In the genomic region with DNA sequence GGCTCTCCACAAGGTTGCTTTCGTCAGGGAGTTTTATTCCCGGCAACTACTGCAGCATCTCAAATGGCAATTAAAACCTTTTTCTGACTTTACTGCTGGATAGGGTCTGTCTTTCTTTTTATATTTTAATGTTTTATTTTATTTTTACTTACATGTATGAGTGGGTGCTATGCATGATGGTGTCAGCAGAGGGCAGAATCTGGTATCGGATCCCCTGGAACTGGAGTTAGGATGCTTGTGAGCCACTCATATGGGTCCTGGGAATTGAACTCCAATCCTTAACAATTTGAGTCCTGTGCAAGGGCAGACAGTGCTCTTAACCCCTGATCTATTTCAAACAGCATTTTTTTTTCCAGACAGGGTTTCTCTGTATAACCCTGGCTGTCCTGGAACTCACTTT, we compare ENCODE assay signal across 15 mouse cellular contexts. TPM values are rescaled to one million over a fixed set of nuclear protein-coding genes. Genes with fewer than 3 reads are reported as not detected.
DNase-seq lines count a peak whose midpoint lies in the region; ATAC-seq and TF ChIP-seq lines count a peak whose summit lies in the region.
"Had no signal": no experiment of that assay in that cellular context is flagged by ENCODE, and none has a peak within 500 bp of the region (broad histone marks: within the 10 kb centered on the region; RNA-seq: fewer than 3 reads in every experiment).

No protein-coding gene starts in this region.

- no peaks in the 10 kb centered on the region for H3K36me3 ChIP-seq in hindbrain, embryonic 11.5 days (ENCODE audit: control insufficient read depth, insufficient read depth, low read length)
- no peaks in the 10 kb centered on the region for H3K36me3 ChIP-seq in hindbrain, postnatal 0 days (ENCODE audit: insufficient read depth, low read length)
- H3K36me3 ChIP-seq in midbrain, embryonic 14.5 days (ENCODE audit: control insufficient read depth, insufficient read depth, low read length) = no peaks in the 10 kb centered on the region
- no peaks in the 10 kb centered on the region for H3K36me3 ChIP-seq in midbrain, embryonic 15.5 days (replicated peaks)
- no peaks in the 10 kb centered on the region for H3K36me3 ChIP-seq in forebrain, postnatal 0 days (ENCODE audit: insufficient read depth)
- H3K36me3 ChIP-seq: embryonic facial prominence, embryonic 13.5 days; liver, embryonic 12.5 days; stomach, embryonic 15.5 days had no signal

- POLR2A ChIA-PET in Patski (lab: Charles Lee) = no interaction called here

- WGBS in hindbrain, embryonic 11.5 days = 90% methylated on average over 3 of the region's 3 CpGs
- 80% methylated on average over 3 of the region's 3 CpGs for WGBS in hindbrain, postnatal 0 days
- 84% methylated on average over 3 of the region's 3 CpGs for WGBS in midbrain, embryonic 14.5 days
- 82% methylated on average over 3 of the region's 3 CpGs for WGBS in midbrain, embryonic 15.5 days
- WGBS in forebrain, postnatal 0 days = 85% methylated on average over 3 of the region's 3 CpGs

- no peak for ATAC-seq in hindbrain, embryonic 11.5 days (ENCODE audit: low FRiP score)
- no peak for ATAC-seq in hindbrain, postnatal 0 days
- ATAC-seq in midbrain, embryonic 14.5 days (ENCODE audit: low FRiP score, low TSS enrichment) = no peak
- ATAC-seq in midbrain, embryonic 15.5 days (replicated peaks) = no peak
- ATAC-seq in Patski = no peak
- ATAC-seq in forebrain, postnatal 0 days = no peak
- ATAC-seq: liver, embryonic 12.5 days had no signal

- H3K4me2 ChIP-seq in hindbrain, embryonic 11.5 days (replicated peaks; ENCODE audit: low read depth, low read length) = no peak overlapping the region
- no peak overlapping the region for H3K4me2 ChIP-seq in hindbrain, postnatal 0 days (ENCODE audit: low read depth, low read length)
- no peak overlapping the region for H3K4me2 ChIP-seq in midbrain, embryonic 14.5 days (ENCODE audit: low read length)
- no peak overlapping the region for H3K4me2 ChIP-seq in midbrain, embryonic 15.5 days
- H3K4me2 ChIP-seq in forebrain, postnatal 0 days (ENCODE audit: low read depth) = no peak overlapping the region
- H3K4me2 ChIP-seq: embryonic facial prominence, embryonic 13.5 days; liver, embryonic 12.5 days; stomach, embryonic 15.5 days had no signal

- CTCF ChIA-PET in Patski (lab: Charles Lee) = no interaction called here

- H3K9me3 ChIP-seq in hindbrain, embryonic 11.5 days (ENCODE audit: control insufficient read depth, low read length) = no peaks in the 10 kb centered on the region
- H3K9me3 ChIP-seq in hindbrain, postnatal 0 days (ENCODE audit: low read length) = peaks cover 5% of the 10 kb centered on the region; the same call in 1 of the 2 replicates
- H3K9me3 ChIP-seq in midbrain, embryonic 14.5 days (ENCODE audit: control insufficient read depth, low read length) = 0 out of 2 replicates have a peak, but pooled peaks cover 3% of the 10 kb centered on the region
- no peaks in the 10 kb centered on the region for H3K9me3 ChIP-seq in midbrain, embryonic 15.5 days
- H3K9me3 ChIP-seq in forebrain, postnatal 0 days (ENCODE audit: low read length) = 0 out of 2 replicates have a peak, but pooled peaks cover 1% of the 10 kb centered on the region
- H3K9me3 ChIP-seq: embryonic facial prominence, embryonic 13.5 days; liver, embryonic 12.5 days; stomach, embryonic 15.5 days had no signal

- DNase-seq in hindbrain, embryonic 11.5 days (ENCODE audit: low spot score) = peak; percentile 4
- no peak for DNase-seq in hindbrain, postnatal 0 days (ENCODE audit: low spot score)
- peak; percentile 13 for DNase-seq in midbrain, embryonic 14.5 days
- DNase-seq in Patski (ENCODE audit: low read depth, low spot score) = no peak
- no peak for DNase-seq in gastrocnemius, adult 18-20 months (ENCODE audit: low spot score)
- no peak for DNase-seq in forebrain, postnatal 0 days
- DNase-seq: cerebellum, adult 8-10 months; layer of hippocampus, postnatal 36 days; lung, postnatal 14 days; right cerebral cortex, adult 18-20 months; spleen, adult 18-20 months had no signal

- no peak overlapping the region for H3K27ac ChIP-seq in hindbrain, embryonic 11.5 days (ENCODE audit: low read depth, low read length)
- no peak overlapping the region for H3K27ac ChIP-seq in hindbrain, postnatal 0 days
- no peak overlapping the region for H3K27ac ChIP-seq in midbrain, embryonic 14.5 days (replicated peaks; ENCODE audit: low read depth, low read length)
- H3K27ac ChIP-seq in midbrain, embryonic 15.5 days = no peak overlapping the region
- H3K27ac ChIP-seq in forebrain, postnatal 0 days (ENCODE audit: low read depth, low read length) = no peak overlapping the region
- H3K27ac ChIP-seq: embryonic facial prominence, embryonic 13.5 days; liver, embryonic 12.5 days; stomach, embryonic 15.5 days had no signal

- TF ChIP-seq CTCF in hindbrain, postnatal 0 days (IDR thresholded peaks at IDR 0.05; ENCODE audit: low read depth) = no peak; the same call in 1 of the 2 replicates
- TF ChIP-seq CTCF in Patski (IDR thresholded peaks at IDR 0.05) = peak; percentile 61
- TF ChIP-seq CTCF in forebrain, postnatal 0 days (IDR thresholded peaks at IDR 0.05; ENCODE audit: low read depth) = no peak

- no peaks in the 10 kb centered on the region for H3K27me3 ChIP-seq in hindbrain, embryonic 11.5 days (ENCODE audit: control insufficient read depth, insufficient read depth, low read length)
- H3K27me3 ChIP-seq in hindbrain, postnatal 0 days (ENCODE audit: insufficient read depth, low read length) = no peaks in the 10 kb centered on the region
- H3K27me3 ChIP-seq in midbrain, embryonic 14.5 days (ENCODE audit: control insufficient read depth, insufficient read depth, low read length) = no peaks in the 10 kb centered on the region
- H3K27me3 ChIP-seq in midbrain, embryonic 15.5 days (replicated peaks) = no peaks in the 10 kb centered on the region
- peaks cover 43% of the 10 kb centered on the region for H3K27me3 ChIP-seq in Patski
- H3K27me3 ChIP-seq in forebrain, postnatal 0 days (ENCODE audit: insufficient read depth, low read length) = no peaks in the 10 kb centered on the region
- H3K27me3 ChIP-seq: stomach, embryonic 15.5 days had no signal

- H3K9ac ChIP-seq in hindbrain, embryonic 11.5 days (ENCODE audit: low read depth, low read length) = no peak overlapping the region
- H3K9ac ChIP-seq in hindbrain, postnatal 0 days (replicated peaks; ENCODE audit: low read length) = no peak overlapping the region
- H3K9ac ChIP-seq in midbrain, embryonic 14.5 days (replicated peaks; ENCODE audit: low read length) = no peak overlapping the region
- H3K9ac ChIP-seq in midbrain, embryonic 15.5 days = no peak overlapping the region
- no peak overlapping the region for H3K9ac ChIP-seq in forebrain, postnatal 0 days
- H3K9ac ChIP-seq: embryonic facial prominence, embryonic 13.5 days; liver, embryonic 12.5 days; stomach, embryonic 15.5 days had no signal

- in situ Hi-C loops in Patski (cut with MboI; ENCODE audit: low pct_unique_long_range_greater_than_20kb) = no loop called here

- no peak overlapping the region for H3K4me3 ChIP-seq in hindbrain, embryonic 11.5 days (ENCODE audit: low read depth, low read length)
- H3K4me3 ChIP-seq in hindbrain, postnatal 0 days (ENCODE audit: low read length) = no peak overlapping the region
- H3K4me3 ChIP-seq in midbrain, embryonic 14.5 days (replicated peaks; ENCODE audit: low read depth, low read length) = no peak overlapping the region
- H3K4me3 ChIP-seq in midbrain, embryonic 15.5 days = no peak overlapping the region
- H3K4me3 ChIP-seq in forebrain, postnatal 0 days (ENCODE audit: low read depth, low read length) = no peak overlapping the region
- H3K4me3 ChIP-seq: embryonic facial prominence, embryonic 13.5 days; liver, embryonic 12.5 days; stomach, embryonic 15.5 days had no signal

- H3K4me1 ChIP-seq in hindbrain, embryonic 11.5 days (replicated peaks; ENCODE audit: control insufficient read depth, insufficient read depth, low read length) = no peaks in the 10 kb centered on the region
- no peaks in the 10 kb centered on the region for H3K4me1 ChIP-seq in hindbrain, postnatal 0 days (ENCODE audit: insufficient read depth, low read length)
- H3K4me1 ChIP-seq in midbrain, embryonic 14.5 days (ENCODE audit: control insufficient read depth, insufficient read depth, low read length) = no peaks in the 10 kb centered on the region
- no peaks in the 10 kb centered on the region for H3K4me1 ChIP-seq in midbrain, embryonic 15.5 days
- H3K4me1 ChIP-seq in forebrain, postnatal 0 days (ENCODE audit: insufficient read depth) = no peaks in the 10 kb centered on the region
- H3K4me1 ChIP-seq: embryonic facial prominence, embryonic 13.5 days; liver, embryonic 12.5 days; stomach, embryonic 15.5 days had no signal

RNA-seq across cellular contexts. Expression of a gene that starts 21.4 kb away (rescaled TPM):
- polyA plus RNA-seq in hindbrain, embryonic 11.5 days (2014; fragmentation: Nextera tagmentation; extraction: Ambion mirVana) = 18.4 and 22.4 TPM in 2 replicates
- total RNA-seq in hindbrain, postnatal 0 days (2014; rRNA removed) = 7.4 and 24.3 TPM in 2 replicates
- polyA plus RNA-seq in hindbrain, postnatal 0 days (2015; fragmentation: Nextera tagmentation; extraction: Ambion mirVana) = 14.0 and 16.5 TPM in 2 replicates
- polyA plus RNA-seq in midbrain, embryonic 14.5 days (2014; fragmentation: Nextera tagmentation; extraction: Ambion mirVana) = 8.8 and 14.8 TPM in 2 replicates
- 20.6 and 22.6 TPM in 2 replicates for polyA plus RNA-seq in midbrain, embryonic 15.5 days (2015; fragmentation: Nextera tagmentation; extraction: Ambion mirVana)
- polyA plus RNA-seq in Patski (2021) = 41.1 TPM
- 10 to 100 TPM; 10.8 to 11.7 TPM for total RNA-seq in gastrocnemius, adult 18-20 months (2021)
- total RNA-seq in forebrain, postnatal 0 days (2014; rRNA removed) = 18.0 and 29.6 TPM in 2 replicates
- polyA plus RNA-seq in forebrain, postnatal 0 days (2015; fragmentation: Nextera tagmentation; extraction: Ambion mirVana) = 9.7 and 17.0 TPM in 2 replicates

RNA-seq across cellular contexts. Expression of a gene that starts 34.9 kb away (rescaled TPM):
- polyA plus RNA-seq in hindbrain, embryonic 11.5 days (2014; fragmentation: Nextera tagmentation; extraction: Ambion mirVana) = 17.0 and 18.2 TPM in 2 replicates
- total RNA-seq in hindbrain, postnatal 0 days (2014; rRNA removed) = 31.2 and 34.0 TPM in 2 replicates
- 40.4 and 42.2 TPM in 2 replicates for polyA plus RNA-seq in hindbrain, postnatal 0 days (2015; fragmentation: Nextera tagmentation; extraction: Ambion mirVana)
- polyA plus RNA-seq in midbrain, embryonic 14.5 days (2014; fragmentation: Nextera tagmentation; extraction: Ambion mirVana) = 36.2 and 42.4 TPM in 2 replicates
- polyA plus RNA-seq in midbrain, embryonic 15.5 days (2015; fragmentation: Nextera tagmentation; extraction: Ambion mirVana) = 34.8 and 38.2 TPM in 2 replicates
- polyA plus RNA-seq in Patski (2021) = 15.5 TPM
- 10 to 100 TPM; 10.5 to 12.1 TPM for total RNA-seq in gastrocnemius, adult 18-20 months (2021)
- total RNA-seq in forebrain, postnatal 0 days (2014; rRNA removed) = 38.3 and 41.4 TPM in 2 replicates
- 30.4 and 41.5 TPM in 2 replicates for polyA plus RNA-seq in forebrain, postnatal 0 days (2015; fragmentation: Nextera tagmentation; extraction: Ambion mirVana)

Comparison
In these comparisons a context has a peak if more than half of its experiments do, and no peak if none do; other contexts are left out.
1. DNase-seq: peak in hindbrain, embryonic 11.5 days (single experiment) and midbrain, embryonic 14.5 days (single experiment); none in hindbrain, postnatal 0 days (single experiment), Patski (single experiment), gastrocnemius, adult 18-20 months (single experiment) and forebrain, postnatal 0 days (single experiment).